Mouse (Mus musculus): Measurements from ENCODE around the gene Gm10722. TPM values are rescaled to one million over a fixed set of nuclear protein-coding genes. Genes with fewer than 3 reads are reported as not detected.
"Not testable (repeated sequence)": the region's sequence is repeated elsewhere in the genome, so short reads cannot be mapped to it uniquely, and the experiment has no call there.

Gm10722 gene
- polyA plus RNA-seq, 3 experiments from 2014 or later = 0.74 TPM; not detected in 2

DNA sequence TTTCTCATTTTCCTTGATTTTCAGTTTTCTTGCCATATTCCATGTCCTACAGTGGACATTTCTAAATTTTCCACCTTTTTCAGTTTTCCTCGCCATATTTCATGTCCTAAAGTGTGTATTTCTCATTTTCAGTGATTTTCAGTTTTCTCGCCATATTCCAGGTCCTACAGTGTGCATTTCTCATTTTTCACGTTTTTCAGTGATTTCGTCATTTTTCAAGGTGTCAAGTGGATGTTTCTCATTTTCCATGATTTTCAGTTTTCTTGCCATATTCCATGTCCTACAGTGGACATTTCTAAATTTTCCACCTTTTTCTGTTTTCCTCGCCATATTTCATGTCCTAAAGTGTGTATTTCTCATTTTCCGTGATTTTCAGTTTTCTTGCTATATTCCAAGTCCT, 24.9 kb downstream of the Gm10722 start:
- ATAC-seq = not testable (repeated sequence)

DNA sequence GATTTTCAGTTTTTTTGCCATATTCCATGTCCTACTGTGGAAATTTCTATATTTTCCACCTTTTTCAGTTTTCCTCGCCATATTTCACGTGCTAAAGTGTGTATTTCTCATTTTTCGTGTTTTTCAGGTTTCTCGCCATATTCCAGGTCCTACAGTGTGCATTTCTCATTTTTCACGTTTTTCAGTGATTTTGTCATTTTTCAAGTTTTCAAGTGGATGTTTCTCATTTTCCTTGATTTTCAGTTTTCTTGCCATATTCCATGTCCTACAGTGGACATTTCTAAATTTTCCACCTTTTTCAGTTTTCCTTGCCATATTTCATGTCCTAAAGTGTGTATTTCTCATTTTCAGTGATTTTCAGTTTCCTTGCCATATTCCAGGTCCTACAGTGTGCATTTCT, 25.4 kb downstream of the Gm10722 start:
- not testable (repeated sequence) for ATAC-seq

DNA sequence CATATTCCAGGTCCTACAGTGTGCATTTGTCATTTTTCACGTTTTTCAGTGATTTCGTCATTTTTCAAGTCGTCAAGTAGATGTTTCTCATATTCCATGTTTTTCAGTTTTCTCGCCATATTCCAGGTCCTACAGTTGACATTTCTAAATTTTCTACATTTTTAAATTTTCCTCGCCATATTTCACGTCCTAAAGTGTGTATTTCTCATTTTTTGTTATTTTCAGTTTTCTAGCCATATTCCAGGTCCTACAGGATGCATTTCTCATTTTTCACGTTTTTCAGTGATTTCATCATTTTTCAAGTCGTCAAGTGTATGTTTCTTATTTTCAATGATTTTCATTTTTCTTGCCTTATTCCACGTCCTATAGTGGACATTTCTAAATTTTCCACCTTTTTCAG, 26.0 kb downstream of the Gm10722 start:
- ATAC-seq = not testable (repeated sequence)

DNA sequence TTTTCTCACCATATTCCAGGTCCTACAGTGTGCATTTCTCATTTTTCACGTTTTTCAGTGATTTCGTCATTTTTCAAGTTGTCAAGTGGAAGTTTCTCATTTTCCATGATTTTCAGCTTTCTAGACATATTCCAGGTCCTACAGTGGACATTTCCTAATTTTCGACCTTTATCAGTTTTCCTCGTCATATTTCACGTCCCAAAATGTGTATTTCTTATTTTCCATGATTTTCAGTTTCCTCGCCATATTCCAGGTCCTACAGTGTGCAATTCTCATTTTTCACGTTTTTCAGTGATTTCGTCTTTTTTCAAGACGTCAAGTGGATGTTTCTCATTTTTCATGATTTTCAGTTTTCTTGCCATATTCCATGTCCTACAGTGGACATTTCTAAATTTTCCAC, 26.5 kb downstream of the Gm10722 start:
- ATAC-seq = not testable (repeated sequence)

DNA sequence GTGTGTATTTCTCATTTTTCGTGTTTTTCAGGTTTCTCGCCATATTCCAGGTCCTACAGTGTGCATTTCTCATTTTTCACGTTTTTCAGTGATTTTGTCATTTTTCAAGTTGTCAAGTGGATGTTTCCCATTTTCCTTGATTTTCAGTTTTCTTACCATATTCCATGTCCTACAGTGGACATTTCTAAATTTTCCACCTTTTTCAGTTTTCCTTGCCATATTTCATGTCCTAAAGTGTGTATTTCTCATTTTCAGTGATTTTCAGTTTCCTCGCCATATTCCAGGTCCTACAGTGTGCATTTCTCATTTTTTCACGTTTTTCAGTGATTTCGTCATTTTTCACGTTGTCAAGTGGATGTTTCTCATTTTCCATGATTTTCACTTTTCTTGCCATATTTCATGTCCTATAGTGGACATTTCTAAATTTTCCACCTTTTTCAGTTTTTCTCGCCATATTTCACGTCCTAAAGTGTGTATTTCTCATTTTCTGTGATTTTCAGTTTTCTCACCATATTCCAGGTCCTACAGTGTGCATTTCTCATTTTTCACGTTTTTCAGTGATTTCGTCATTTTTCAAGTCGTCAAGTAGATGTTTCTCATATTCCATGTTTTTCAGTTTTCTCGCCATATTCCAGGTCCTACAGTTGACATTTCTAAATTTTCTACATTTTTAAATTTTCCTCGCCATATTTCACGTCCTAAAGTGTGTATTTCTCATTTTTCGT, 28.7 kb downstream of the Gm10722 start:
- ATAC-seq = not testable (repeated sequence)

DNA sequence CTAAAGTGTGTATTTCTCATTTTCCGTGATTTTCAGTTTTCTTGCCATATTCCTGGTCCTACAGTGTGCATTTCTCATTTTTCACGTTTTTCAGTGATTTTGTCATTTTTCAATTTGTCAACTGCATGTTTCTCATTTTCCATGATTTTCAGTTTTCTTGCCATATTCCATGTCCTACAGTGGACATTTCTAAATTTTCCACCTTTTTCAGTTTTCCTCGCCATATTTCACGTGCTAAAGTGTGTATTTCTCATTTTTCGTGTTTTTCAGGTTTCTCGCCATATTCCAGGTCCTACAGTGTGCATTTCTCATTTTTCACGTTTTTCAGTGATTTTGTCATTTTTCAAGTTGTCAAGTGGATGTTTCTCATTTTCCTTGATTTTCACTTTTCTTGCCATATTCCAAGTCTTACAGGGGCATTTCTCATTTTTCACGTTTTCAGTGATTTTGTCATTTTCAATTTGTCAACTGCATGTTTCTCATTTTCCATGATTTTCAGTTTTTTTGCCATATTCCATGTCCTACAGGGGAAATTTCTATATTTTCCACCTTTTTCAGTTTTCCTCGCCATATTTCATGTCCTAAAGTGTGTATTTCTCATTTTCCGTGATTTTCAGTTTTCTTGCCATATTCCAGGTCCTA, 30.1 kb downstream of the Gm10722 start:
- not testable (repeated sequence) for ATAC-seq

DNA sequence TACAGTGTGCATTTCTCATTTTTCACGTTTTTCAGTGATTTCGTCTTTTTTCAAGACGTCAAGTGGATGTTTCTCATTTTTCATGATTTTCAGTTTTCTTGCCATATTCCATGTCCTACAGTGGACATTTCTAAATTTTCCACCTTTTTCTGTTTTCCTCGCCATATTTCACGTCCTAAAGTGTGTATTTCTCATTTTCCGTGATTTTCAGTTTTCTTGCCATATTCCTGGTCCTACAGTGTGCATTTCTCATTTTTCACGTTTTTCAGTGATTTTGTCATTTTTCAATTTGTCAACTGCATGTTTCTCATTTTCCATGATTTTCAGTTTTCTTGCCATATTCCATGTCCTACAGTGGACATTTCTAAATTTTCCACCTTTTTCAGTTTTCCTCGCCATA, 33.6 kb downstream of the Gm10722 start, which contains the start of gene Gm17535:
Gene Gm17535 (plus strand): TSS at position 301 of the 400 bp plus-strand sequence.
- ATAC-seq = not testable (repeated sequence)

DNA sequence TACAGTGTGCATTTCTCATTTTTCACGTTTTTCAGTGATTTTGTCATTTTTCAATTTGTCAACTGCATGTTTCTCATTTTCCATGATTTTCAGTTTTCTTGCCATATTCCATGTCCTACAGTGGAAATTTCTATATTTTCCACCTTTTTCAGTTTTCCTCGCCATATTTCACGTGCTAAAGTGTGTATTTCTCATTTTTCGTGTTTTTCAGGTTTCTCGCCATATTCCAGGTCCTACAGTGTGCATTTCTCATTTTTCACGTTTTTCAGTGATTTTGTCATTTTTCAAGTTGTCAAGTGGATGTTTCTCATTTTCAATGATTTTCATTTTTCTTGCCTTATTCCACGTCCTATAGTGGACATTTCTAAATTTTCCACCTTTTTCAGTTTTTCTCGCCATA, 35.9 kb downstream of the Gm10722 start, which contains the start of gene Gm10715:
Gene Gm10715 (plus strand): TSS at position 301 of the 400 bp plus-strand sequence.
- ATAC-seq = not testable (repeated sequence)

DNA sequence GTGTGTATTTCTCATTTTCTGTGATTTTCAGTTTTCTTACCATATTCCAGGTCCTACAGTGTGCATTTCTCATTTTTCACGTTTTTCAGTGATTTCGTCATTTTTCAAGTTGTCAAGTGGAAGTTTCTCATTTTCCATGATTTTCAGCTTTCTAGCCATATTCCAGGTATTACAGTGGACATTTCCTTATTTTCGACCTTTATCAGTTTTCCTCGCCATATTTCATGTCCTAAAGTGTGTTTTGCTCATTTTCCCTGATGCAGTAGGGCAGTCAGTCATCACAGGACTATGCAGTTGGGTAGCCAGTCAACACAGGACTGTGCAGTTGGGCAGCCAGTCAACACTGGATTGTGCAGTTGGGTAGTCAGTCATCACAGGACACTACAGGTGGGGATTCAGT, 37.4 kb downstream of the Gm10722 start:
- ATAC-seq = not testable (repeated sequence)

Other genes with a start within 250 kb of the Gm10722 start
- 1 to 10 TPM in 1 of 3 experiments, under 1 TPM in 1, not detected in 1; 0.84 to 2.4 TPM for gene Gm11168, start 2.4 kb downstream of the Gm10722 start, polyA plus RNA-seq (2017; shearing (Covaris generic))
- under 1 TPM in 1 of 3 experiments, not detected in 2; 0.99 TPM for gene Gm10721, start 12.2 kb downstream of the Gm10722 start, polyA plus RNA-seq (2017; shearing (Covaris generic))
- not detected for gene Gm10720, start 14.7 kb downstream of the Gm10722 start, polyA plus RNA-seq (2017; shearing (Covaris generic))
- 1 to 10 TPM in 1 of 3 experiments, under 1 TPM in 1, not detected in 1; 0.89 to 3.2 TPM for gene Gm10719, start 16.5 kb downstream of the Gm10722 start, polyA plus RNA-seq (2017; shearing (Covaris generic))
- 1 to 10 TPM in 2 of 3 experiments, not detected in 1; 1.3 TPM for gene Gm10718, start 22.6 kb downstream of the Gm10722 start, polyA plus RNA-seq (2017; shearing (Covaris generic))
- 1 to 10 TPM; 3.1 to 8.1 (median 4.5) TPM for gene Gm10717, start 24.5 kb downstream of the Gm10722 start, polyA plus RNA-seq (2017; shearing (Covaris generic))
- gene Gm17535, start 33.7 kb downstream of the Gm10722 start, polyA plus RNA-seq (2017; shearing (Covaris generic)) = not detected
- gene Gm10715, start 36.0 kb downstream of the Gm10722 start, polyA plus RNA-seq (2017; shearing (Covaris generic)) = not detected

All from inflammation-experienced regulatory T-cells, adult 6 months (primary cell).